Mouse (Mus musculus) heart, embryonic 13.5 days (tissue): ENCODE data around the gene Fam222b. TPM values are rescaled to one million over a fixed set of nuclear protein-coding genes. Genes with fewer than 3 reads are reported as not detected.
"Not testable (repeated sequence)": the region's sequence is repeated elsewhere in the genome, so short reads cannot be mapped to it uniquely, and the experiment has no call there.

Experiments
- ATAC-seq: fragments of 200-750 bp; cut with Nextera tagmentation; 2 replicates; pipeline ENCODE4 v1.8.0; 2017; ENCODE audit warnings: moderate TSS enrichment; ENCODE audit not compliant: insufficient number of reproducible peaks, low FRiP score, low TSS enrichment; ENCODE audit errors: extremely low read depth
- H3K27ac ChIP-seq: fragments of 300-500 bp; sonication (generic); replicated peaks from 2 replicates; pipeline ENCODE4 v1.5.1; 2015; ENCODE audit warnings: moderate library complexity, mild to moderate bottlenecking, inconsistent platforms
- H3K27me3 ChIP-seq: fragments of 300-500 bp; sonication (generic); replicated peaks from 2 replicates; pipeline ENCODE4 v1.6.1; 2015; ENCODE audit warnings: mild to moderate bottlenecking, inconsistent platforms
- H3K36me3 ChIP-seq: fragments of 300-500 bp; sonication (generic); 2 replicates; pipeline ENCODE4 v1.6.1; 2015; ENCODE audit warnings: mild to moderate bottlenecking, inconsistent platforms
- H3K4me1 ChIP-seq: fragments of 300-500 bp; sonication (generic); 2 replicates; pipeline ENCODE4 v1.6.1; 2015; ENCODE audit warnings: inconsistent platforms
- H3K4me2 ChIP-seq: fragments of 300-500 bp; sonication (generic); 2 replicates; pipeline ENCODE4 v1.6.1; 2015; ENCODE audit warnings: inconsistent platforms, mild to moderate bottlenecking, moderate library complexity
- H3K4me3 ChIP-seq: fragments of 300-500 bp; sonication (generic); 2 replicates; pipeline ENCODE4 v1.5.1; 2015; ENCODE audit warnings: moderate library complexity, mild to moderate bottlenecking, inconsistent platforms
- H3K9ac ChIP-seq: fragments of 300-500 bp; sonication (generic); 2 replicates; pipeline ENCODE4 v1.6.1; 2015; ENCODE audit warnings: inconsistent platforms, mild to moderate bottlenecking, moderate library complexity
- H3K9me3 ChIP-seq: fragments of 300-500 bp; sonication (generic); 2 replicates; pipeline ENCODE4 v1.6.1; 2016; ENCODE audit warnings: inconsistent platforms
- WGBS: fragments of 180-500 bp; shearing (Covaris S2); methylation state at CpG from one replicate; pipeline ENCODE4 v1.1.7; 2015; ENCODE audit warnings: mixed read lengths; 5-methylcytosine and 5-hydroxymethylcytosine counted together
- polyA plus RNA-seq: library from polyadenylated mRNA; unstranded; fragments of >200 nt; fragmentation: Nextera tagmentation; extraction: Ambion mirVana; gene quantifications from 2 replicates; pipeline ENCODE4 v1.2.1, GENCODE M21; 2015

The Fam222b gene
- polyA plus RNA-seq, 1 experiment from 2014 or later, result 16.5 TPM

DNA sequence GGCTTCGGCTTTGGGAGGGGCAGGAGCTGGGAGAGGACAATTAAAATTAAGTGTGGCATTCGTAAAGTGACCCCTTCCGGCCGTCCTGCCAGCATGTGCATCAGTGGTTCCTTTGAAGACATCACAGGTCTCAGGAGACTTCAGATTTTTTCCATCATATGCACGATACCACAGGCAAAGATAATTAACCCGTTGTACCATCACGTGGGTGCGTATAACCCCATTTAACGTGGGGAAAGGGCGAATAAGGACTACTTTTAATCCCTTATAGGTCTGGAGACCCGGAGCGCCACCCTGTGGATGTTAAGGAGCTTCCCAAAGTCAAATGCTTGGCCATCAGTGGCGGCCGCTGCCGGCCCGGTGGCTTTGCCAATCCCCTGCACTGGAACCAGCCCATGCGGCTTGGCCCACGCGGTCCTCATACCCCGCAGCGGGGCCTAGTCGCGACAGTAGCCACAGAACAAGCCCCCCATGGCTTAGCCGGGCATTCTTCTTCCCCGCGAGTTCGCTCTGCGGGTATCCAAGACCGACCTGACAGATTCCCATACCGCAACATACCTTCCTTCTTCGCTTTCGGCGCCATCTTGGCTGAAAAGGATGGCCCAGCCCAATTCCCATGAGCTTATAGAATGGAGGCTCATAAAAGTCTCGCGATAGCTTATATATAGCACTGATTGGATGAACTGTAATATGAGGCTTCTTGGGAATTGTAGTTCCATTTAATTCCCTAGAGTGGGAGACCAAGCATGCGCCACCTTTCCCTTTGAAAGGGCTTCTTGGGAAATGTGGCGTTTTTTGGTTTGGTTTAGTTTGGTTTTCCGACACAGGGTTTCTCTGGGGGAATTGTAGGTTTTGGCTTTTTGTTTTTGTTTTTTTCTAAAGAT lies 88.7 kb downstream of the Fam222b start, which contains the start of gene Rpl23a:
Rpl23a (minus strand) TSS at position 624 of the 884 bp plus-strand sequence.
- under 1% methylated on average over 38 of the region's 38 CpGs for WGBS
- Histone ChIP-seq H3K27ac (peak within 1 kb of the TSS; percentile 89), H3K4me3 (peak within 1 kb of the TSS; percentile 73), H3K9me3 (no peaks in the 10 kb centered on the region), H3K4me1 (peaks cover 44% of the 10 kb centered on the region), H3K27me3 (no peaks in the 10 kb centered on the region), H3K4me2 (peak within 1 kb of the TSS; percentile 86), H3K9ac (peak within 1 kb of the TSS; percentile 92), H3K36me3 (peaks cover 34% of the 10 kb centered on the region)
- ATAC-seq, result peak; percentile 76

DNA sequence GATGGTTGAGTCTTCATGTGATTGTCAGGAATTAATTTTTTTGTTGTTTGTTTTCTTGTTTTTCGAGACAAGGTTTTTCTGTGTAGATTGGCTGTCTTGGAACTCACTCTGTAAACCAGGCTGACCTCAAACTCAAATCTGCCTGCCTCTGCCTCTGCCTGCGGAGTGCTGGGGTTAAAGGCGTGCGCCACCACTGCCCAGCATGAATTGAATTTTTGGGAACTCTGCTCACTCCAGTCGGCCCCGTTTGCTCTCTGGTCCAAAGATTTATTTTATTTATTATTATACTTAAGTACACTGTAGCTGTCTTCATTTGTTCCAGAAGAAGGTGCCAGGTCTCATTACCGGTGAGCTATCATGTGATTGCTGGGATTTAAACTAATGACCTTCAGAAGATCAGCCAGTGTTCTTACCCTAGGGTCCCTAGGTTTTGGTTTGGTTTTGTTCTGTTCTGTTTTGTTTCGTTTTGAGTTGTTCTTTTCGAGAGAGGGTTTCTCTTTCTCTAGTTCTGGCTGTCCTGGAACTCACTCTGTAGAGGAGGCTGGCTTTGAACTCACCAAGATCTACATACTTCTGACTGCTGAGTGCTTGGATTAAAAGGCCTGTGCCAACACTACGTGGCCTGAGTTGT lies 89.5 kb downstream of the Fam222b start:
- Histone ChIP-seq H3K27ac (peak overlapping the region; percentile 29; the same call in 1 of the 2 replicates), H3K4me1 (peaks cover 42% of the 10 kb centered on the region), H3K27me3 (no peaks in the 10 kb centered on the region; the same call in 1 of the 2 replicates), H3K9ac (peak overlapping the region; percentile 61), H3K4me2 (peak overlapping the region; percentile 86), H3K36me3 (peaks cover 34% of the 10 kb centered on the region), H3K9me3 (no peaks in the 10 kb centered on the region), H3K4me3 (peak overlapping the region; percentile 73)
- WGBS, result 49% methylated on average over 10 of the region's 10 CpGs
- ATAC-seq, result no peak

DNA sequence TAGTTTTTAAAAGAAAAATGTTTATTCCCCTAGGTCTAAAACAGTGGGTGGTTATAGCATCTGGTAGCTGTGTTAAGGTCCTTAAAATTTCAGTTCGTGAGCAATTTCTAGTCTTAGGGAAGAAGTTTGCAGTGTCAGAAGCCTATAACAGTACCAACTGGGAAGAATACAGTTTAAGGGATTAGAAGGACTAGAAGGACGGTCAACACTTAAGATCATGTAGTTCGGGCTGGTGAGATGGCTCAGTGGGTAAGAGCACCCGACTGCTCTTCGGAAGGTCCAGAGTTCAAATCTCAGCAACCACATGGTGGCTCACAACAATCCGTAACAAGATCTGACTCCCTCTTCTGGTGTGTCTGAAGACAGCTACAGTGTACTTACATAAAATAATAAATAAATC lies 90.2 kb downstream of the Fam222b start:
- H3K9me3 ChIP-seq, H3K27ac ChIP-seq, H3K9ac ChIP-seq, H3K27me3 ChIP-seq, H3K4me2 ChIP-seq, ATAC-seq, H3K4me3 ChIP-seq: not testable (repeated sequence)
- Histone ChIP-seq H3K36me3 (peaks cover 29% of the 10 kb centered on the region), H3K4me1 (peaks cover 41% of the 10 kb centered on the region)
- WGBS, result 91% methylated on average over 6 of the region's 6 CpGs

DNA sequence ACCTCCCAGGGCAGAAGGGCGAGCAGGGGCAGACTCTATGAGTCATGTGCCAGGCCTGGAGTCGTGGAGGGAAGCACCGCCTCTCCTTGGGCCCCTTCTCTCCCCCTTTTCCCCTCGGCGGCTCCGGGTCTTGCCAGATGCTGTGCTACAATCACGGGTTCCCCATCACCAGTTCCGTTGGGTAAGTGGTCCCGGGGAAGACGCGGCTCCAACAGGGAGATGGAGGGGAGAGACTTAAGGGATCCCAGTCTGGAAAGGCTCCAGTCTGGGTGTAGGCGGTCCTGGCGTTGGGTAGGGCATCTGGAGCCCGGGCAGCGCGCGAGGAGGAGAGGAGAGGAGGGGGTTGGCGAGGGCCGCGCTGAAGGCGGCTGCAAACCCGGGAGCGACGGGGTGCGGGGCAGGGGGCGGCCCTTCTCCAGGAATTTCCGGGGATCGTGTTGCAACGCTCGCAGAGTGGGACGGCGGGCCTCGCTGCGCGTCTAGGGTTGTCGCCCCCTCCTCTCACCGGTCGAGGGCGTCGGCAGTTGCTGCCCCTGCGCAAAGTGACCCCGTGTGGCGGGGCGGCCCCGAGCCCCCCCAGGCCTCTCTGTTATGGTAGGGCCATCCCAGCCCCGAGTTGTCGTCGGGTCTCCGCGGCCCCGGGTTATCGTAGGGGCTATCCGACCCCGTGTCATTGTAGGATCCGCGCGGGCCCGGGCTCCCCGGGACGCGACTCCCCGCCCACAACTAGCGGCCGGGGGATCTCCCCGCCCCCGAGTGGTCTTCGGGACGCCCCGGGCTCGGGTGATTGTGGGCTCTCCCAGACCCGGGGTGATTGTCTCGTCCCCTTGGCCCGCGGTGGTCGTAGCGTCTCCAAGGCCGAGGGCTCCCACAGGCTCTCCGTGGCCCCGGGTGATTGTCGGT lies 94.1 kb downstream of the Fam222b start, which contains the start of gene Rab34:
Rab34 (plus strand) TSS at position 100 of the 903 bp plus-strand sequence.
- peaks cover 24% of the 10 kb centered on the region for H3K4me1 ChIP-seq
- under 1% methylated on average over 78 of the region's 80 CpGs for WGBS
- no peaks in the 10 kb centered on the region; the same call in 1 of the 2 replicates for H3K27me3 ChIP-seq
- H3K9ac ChIP-seq, result peak within 1 kb of the TSS; percentile 95
- peak within 1 kb of the TSS; percentile 80 for H3K4me3 ChIP-seq
- no peaks in the 10 kb centered on the region for H3K9me3 ChIP-seq
- peak within 1 kb of the TSS; percentile 97 for H3K27ac ChIP-seq
- peak; percentile 62; the same call in 1 of the 2 replicates for ATAC-seq
- H3K36me3 ChIP-seq, result peaks cover 32% of the 10 kb centered on the region
- peak within 1 kb of the TSS; percentile 83 for H3K4me2 ChIP-seq

DNA sequence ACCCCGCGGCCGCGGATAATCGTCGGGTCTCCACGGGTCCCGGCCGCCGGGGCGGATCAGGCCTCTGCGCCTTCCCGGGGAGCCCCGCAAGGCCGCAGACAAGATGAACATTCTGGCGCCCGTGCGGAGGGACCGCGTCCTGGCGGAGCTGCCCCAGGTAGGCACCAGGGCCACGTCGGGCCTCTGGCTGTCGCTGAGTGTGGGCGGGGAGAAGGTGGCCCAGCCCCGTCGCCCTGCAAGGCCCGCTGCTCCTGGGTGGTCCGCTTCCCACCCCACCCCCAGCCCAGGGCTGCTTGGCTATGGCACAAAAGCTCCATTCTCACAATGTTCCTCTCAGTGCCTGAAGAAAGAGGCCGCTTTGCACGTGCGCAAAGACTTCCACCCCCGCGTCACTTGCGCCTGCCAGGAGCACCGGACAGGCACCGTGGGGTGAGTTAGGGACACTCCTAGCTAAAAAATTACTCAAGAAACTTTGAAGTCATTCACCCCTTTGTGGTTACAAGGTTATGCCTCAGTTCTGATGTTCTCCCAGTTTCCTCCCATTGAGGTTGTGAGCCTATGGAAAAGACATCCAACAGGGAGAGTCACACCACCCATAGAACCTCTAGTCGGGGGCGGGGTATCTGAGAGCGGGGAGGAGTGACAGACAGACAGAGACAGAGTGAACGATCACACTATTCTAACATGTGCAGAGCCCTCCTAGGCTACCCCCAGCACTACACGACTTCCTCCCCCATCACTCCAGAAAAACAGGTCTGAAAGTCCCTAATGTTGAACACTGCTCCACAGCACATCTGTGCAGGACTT lies 95.0 kb downstream of the Fam222b start:
- H3K27me3 ChIP-seq, result no peaks in the 10 kb centered on the region; the same call in 1 of the 2 replicates
- peaks cover 24% of the 10 kb centered on the region for H3K4me1 ChIP-seq
- peaks cover 35% of the 10 kb centered on the region for H3K36me3 ChIP-seq
- no peaks in the 10 kb centered on the region for H3K9me3 ChIP-seq
- peak overlapping the region; percentile 95 for H3K9ac ChIP-seq
- WGBS, result 1% methylated on average over 42 of the region's 42 CpGs
- H3K4me3 ChIP-seq, result peak overlapping the region; percentile 80
- ATAC-seq, result peak; percentile 64; the same call in 1 of the 2 replicates
- H3K4me2 ChIP-seq, result peak overlapping the region; percentile 83
- peak overlapping the region; percentile 97 for H3K27ac ChIP-seq

DNA sequence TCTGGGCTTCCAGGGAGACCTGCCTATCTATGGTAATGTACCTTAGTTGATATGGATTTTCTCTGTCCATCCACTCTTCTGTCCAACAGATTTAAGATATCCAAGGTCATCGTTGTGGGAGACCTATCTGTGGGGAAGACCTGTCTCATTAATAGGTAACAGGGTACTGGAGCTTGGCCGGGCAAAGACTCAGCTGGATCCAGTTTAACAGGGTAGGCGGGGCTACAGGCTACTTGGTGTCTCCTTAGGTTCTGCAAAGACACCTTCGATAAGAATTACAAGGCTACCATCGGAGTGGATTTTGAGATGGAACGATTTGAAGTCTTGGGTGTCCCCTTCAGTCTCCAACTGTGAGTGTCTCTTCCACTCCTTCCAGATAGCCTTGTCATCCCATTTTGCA lies 95.6 kb downstream of the Fam222b start:
- Histone ChIP-seq H3K9me3 (no peaks in the 10 kb centered on the region), H3K36me3 (peaks cover 35% of the 10 kb centered on the region), H3K4me1 (peaks cover 26% of the 10 kb centered on the region), H3K9ac (peak overlapping the region; percentile 95), H3K27ac (peak overlapping the region; percentile 97), H3K27me3 (no peaks in the 10 kb centered on the region; the same call in 1 of the 2 replicates), H3K4me3 (peak overlapping the region; percentile 80), H3K4me2 (peak overlapping the region; percentile 83)
- ATAC-seq, result no peak
- 61% methylated on average over 6 of the region's 6 CpGs for WGBS

DNA sequence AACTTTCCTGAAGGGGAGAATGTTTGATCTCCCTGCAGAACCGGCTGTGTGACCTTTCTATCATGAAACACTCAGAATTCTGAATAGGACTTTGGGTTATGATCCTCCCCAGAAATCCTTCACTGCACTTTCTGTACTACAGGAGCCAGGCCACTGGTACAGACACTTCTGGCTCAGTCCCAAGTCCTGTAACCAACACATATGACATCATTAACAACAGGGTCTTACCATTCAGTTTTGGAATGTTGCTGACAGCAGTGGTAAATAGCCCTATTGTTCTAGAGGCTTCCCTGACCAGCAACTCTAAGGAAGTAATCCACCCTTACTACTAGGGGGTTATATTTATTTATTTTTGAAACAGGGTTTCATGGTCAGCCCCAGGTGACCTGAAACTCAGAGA lies 98.7 kb downstream of the Fam222b start, which contains the start of gene Proca1:
Proca1 (plus strand) TSS at position 280 of the 400 bp plus-strand sequence.
- Histone ChIP-seq H3K27ac (no peak within 1 kb of the TSS), H3K4me1 (peaks cover 28% of the 10 kb centered on the region), H3K4me2 (peak within 1 kb of the TSS; percentile 76), H3K36me3 (peaks cover 35% of the 10 kb centered on the region), H3K4me3 (peak within 1 kb of the TSS; percentile 62), H3K9ac (no peak within 1 kb of the TSS), H3K9me3 (no peaks in the 10 kb centered on the region), H3K27me3 (no peaks in the 10 kb centered on the region; the same call in 1 of the 2 replicates)
- ATAC-seq, result no peak
- WGBS, result 56% methylated on average over 1 of the region's 1 CpGs

DNA sequence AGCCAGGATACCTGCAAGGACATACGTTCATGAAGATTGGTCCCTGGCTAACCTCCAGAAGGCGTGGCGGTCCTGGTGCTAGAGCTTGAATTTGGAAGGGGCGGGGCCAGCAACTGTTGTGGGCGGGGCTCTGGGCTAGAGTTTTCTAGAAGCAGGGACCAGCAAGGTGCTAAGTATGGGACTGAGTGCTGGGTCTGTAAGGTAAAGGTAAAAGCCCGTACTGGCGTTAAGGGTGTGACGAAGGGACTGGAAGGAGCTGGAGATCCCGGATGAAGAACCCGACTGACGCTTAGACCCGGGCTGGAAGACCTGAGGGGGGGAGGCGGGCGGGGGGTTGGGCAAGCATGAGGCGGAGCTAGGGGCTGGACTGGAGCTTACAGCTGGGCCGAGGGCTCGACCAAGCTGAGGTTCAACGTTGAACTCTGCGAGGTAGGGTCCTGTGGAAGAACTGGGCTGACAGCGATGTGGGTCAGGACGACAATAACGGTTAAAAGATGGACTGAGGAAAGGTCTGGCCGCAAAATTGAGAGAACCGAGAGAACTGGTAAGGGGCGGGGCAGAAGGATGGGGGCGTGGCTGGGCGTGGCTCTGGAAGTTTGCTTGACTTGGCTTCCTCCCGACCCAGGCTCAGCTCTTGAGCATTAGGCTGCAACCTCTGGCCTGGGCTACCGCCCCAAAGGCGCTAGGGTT lies 100.1 kb downstream of the Fam222b start:
- peak; percentile 65 for ATAC-seq
- 3% methylated on average over 30 of the region's 30 CpGs for WGBS

DNA sequence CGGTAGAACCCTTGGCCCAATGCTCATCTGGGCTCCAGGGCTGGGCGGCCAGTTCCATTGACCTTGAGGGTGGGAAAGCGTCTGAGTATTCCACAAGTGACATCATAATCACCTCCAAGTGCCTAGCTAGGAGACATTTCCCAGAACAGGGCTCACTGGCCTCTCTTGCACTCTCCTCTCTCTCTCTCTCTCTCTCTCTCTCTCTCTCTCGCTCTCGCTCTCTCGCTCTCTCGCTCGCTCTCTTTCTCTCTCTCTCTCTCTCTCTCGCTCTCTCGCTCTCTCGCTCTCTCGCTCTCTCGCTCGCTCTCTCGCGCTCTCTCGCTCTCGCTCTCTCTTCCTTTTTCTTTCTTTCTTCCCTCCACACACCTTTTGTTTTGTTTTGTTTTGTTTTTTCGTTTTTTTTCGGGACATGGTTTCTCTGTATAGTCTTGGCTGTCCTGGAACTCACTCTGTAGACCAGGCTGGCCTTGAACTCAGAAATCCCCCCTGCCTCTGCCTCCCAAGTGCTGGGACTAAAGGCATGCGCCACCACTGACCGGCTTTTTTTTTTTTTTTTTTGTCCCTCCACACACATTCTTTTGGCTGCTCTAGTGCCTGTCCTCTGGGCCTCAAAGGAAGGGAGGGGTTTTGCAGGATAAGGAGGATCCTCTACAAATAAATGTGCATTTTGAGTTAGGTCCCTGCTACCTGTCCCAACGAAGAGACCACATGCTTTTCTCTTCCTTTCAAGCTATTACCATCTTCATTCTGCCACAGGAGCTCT lies 100.8 kb downstream of the Fam222b start:
- WGBS, result 50% methylated on average over 23 of the region's 23 CpGs
- Histone ChIP-seq H3K27ac (peak overlapping the region; percentile 29; the same call in 1 of the 2 replicates), H3K9me3 (no peaks in the 10 kb centered on the region)

More for the DNA sequence above, 100.1 kb downstream of the Fam222b start:
- Histone ChIP-seq H3K9ac (peak overlapping the region; percentile 77), H3K36me3 (peaks cover 35% of the 10 kb centered on the region), H3K27me3 (no peaks in the 10 kb centered on the region), H3K27ac (peak overlapping the region; percentile 29; the same call in 1 of the 2 replicates), H3K4me2 (peak overlapping the region; percentile 76), H3K4me3 (peak overlapping the region; percentile 62), H3K9me3 (no peaks in the 10 kb centered on the region), H3K4me1 (peaks cover 23% of the 10 kb centered on the region)

More for the DNA sequence above, 100.8 kb downstream of the Fam222b start:
- Histone ChIP-seq H3K4me1 (peaks cover 16% of the 10 kb centered on the region), H3K9ac (peak overlapping the region; percentile 77), H3K4me3 (peak overlapping the region; percentile 62), H3K36me3 (peaks cover 34% of the 10 kb centered on the region), H3K27me3 (no peaks in the 10 kb centered on the region), H3K4me2 (peak overlapping the region; percentile 76)
- no peak for ATAC-seq
